Mouse (Mus musculus) liver, embryonic 14 days (tissue): ENCODE results near the gene Bhlhb9. TPM values are rescaled to one million over a fixed set of nuclear protein-coding genes. Genes with fewer than 3 reads are reported as not detected.

Experiments used
- polyA plus RNA-seq: library from polyadenylated mRNA; depleted of rRNA; stranded (reverse); fragments of >200 nt; gene quantifications from 2 replicates; pipeline ENCODE4 v1.2.3, GENCODE M21; 2012; rRNA removed

Gene Bhlhb9
- polyA plus RNA-seq, result 5.7 and 6.1 TPM in 2 replicates

GRCm38 (mm10) chrX:135797212-135797644 lies at the start of gene Bhlhb9:
Gene Bhlhb9, plus strand, starts transcription at chrX:135797594.

GRCm38 (mm10) chrX:135838521-135839360 lies 41.3 kb downstream of the Bhlhb9 start, which contains the start of gene Gprasp2:
Gene Gprasp2, plus strand, starts transcription at chrX:135839034.

Other genes with a start within 250 kb of the Bhlhb9 start
- 0.30 and 0.32 TPM in 2 replicates for gene Nxf7, start 198.8 kb upstream of the Bhlhb9 start, polyA plus RNA-seq
- not detected in 2 replicates for gene Prame, start 169.9 kb upstream of the Bhlhb9 start, polyA plus RNA-seq
- not detected in 2 replicates for gene Tcp11x2, start 103.8 kb upstream of the Bhlhb9 start, polyA plus RNA-seq
- gene Tmsb15a, start 72.3 kb upstream of the Bhlhb9 start, polyA plus RNA-seq, result not detected in 2 replicates
- 1.8 and 2.0 TPM in 2 replicates for gene Armcx5, start 54.9 kb upstream of the Bhlhb9 start, polyA plus RNA-seq
- gene Gprasp1, start 54.9 kb upstream of the Bhlhb9 start, polyA plus RNA-seq, result 5.9 and 6.8 TPM in 2 replicates
- 0.73 and 0.94 TPM in 2 replicates for gene Gprasp2, start 41.4 kb downstream of the Bhlhb9 start, polyA plus RNA-seq
- gene Arxes2, start 196.2 kb downstream of the Bhlhb9 start, polyA plus RNA-seq, result 8.3 and 9.7 TPM in 2 replicates
- 2.6 and 3.1 TPM in 2 replicates for gene Arxes1, start 235.8 kb downstream of the Bhlhb9 start, polyA plus RNA-seq